Mouse (Mus musculus) hindbrain, embryonic 13.5 days (tissue): ENCODE measurements around the gene Gm20388. TPM values are rescaled to one million over a fixed set of nuclear protein-coding genes. Genes with fewer than 3 reads are reported as not detected.

Experiments
- ATAC-seq: fragments of 200-750 bp; cut with Nextera tagmentation; 2 replicates; pipeline ENCODE4 v1.8.0; 2017; ENCODE audit warnings: moderate TSS enrichment; ENCODE audit not compliant: low FRiP score
- H3K27ac ChIP-seq: fragments of 300-500 bp; sonication (generic); 2 replicates; pipeline ENCODE4 v1.5.1; 2015; ENCODE audit warnings: inconsistent platforms, mild to moderate bottlenecking, moderate library complexity
- H3K27me3 ChIP-seq: fragments of 300-500 bp; sonication (generic); 2 replicates; pipeline ENCODE4 v1.6.1; 2015; ENCODE audit warnings: mild to moderate bottlenecking, inconsistent platforms
- H3K36me3 ChIP-seq: fragments of 300-500 bp; sonication (generic); 2 replicates; pipeline ENCODE4 v1.6.1; 2015; ENCODE audit warnings: mild to moderate bottlenecking, inconsistent platforms
- H3K4me1 ChIP-seq: fragments of 300-500 bp; sonication (generic); replicated peaks from 2 replicates; pipeline ENCODE4 v1.6.1; 2015; ENCODE audit warnings: inconsistent platforms
- H3K4me2 ChIP-seq: fragments of 300-500 bp; sonication (generic); 2 replicates; pipeline ENCODE4 v1.6.1; 2015; ENCODE audit warnings: inconsistent platforms, mild to moderate bottlenecking, moderate library complexity
- H3K4me3 ChIP-seq: fragments of 300-500 bp; sonication (generic); 2 replicates; pipeline ENCODE4 v1.5.1; 2015; ENCODE audit warnings: mild to moderate bottlenecking, inconsistent platforms
- H3K9ac ChIP-seq: fragments of 300-500 bp; sonication (generic); 2 replicates; pipeline ENCODE4 v1.6.1; 2015; ENCODE audit warnings: mild to moderate bottlenecking, inconsistent platforms
- H3K9me3 ChIP-seq: fragments of 300-500 bp; sonication (generic); 2 replicates; pipeline ENCODE4 v1.6.1; 2016; ENCODE audit warnings: inconsistent platforms
- WGBS: fragments of 180-500 bp; shearing (Covaris S2); methylation state at CpG from one replicate; pipeline ENCODE4 v1.1.7; 2015; 5-methylcytosine and 5-hydroxymethylcytosine counted together
- polyA plus RNA-seq: library from polyadenylated mRNA; unstranded; fragments of >200 nt; fragmentation: Nextera tagmentation; extraction: Ambion mirVana; gene quantifications from 2 replicates; pipeline ENCODE4 v1.2.1, GENCODE M21; 2015

Gene Gm20388
- polyA plus RNA-seq, 1 experiment from 2014 or later = 1.9 TPM

DNA sequence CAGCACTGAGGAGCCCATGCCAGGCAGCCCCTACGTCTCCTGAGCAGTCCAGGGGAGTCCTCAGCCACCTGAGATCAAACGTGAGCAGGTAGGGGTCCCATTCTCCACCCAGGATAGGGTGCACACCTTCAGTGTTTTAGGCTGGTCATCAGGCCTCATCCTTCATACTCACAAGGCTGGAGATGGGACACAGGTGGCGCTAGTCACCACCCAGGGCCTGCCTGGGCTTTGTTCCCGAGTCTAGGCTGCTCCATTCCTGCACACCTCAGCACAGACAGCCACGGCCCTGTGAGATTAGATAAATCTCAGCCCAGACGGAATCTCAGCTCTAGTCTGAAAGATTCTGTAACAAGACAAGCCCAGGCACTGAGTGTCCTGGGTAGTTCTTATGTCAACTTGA, 1993.3 kb downstream of the Gm20388 start:
- WGBS = 68% methylated on average over 6 of the region's 6 CpGs
- peak overlapping the region; percentile 14; the same call in 1 of the 2 replicates for H3K9ac ChIP-seq
- H3K4me1 ChIP-seq = peaks cover 53% of the 10 kb centered on the region

DNA sequence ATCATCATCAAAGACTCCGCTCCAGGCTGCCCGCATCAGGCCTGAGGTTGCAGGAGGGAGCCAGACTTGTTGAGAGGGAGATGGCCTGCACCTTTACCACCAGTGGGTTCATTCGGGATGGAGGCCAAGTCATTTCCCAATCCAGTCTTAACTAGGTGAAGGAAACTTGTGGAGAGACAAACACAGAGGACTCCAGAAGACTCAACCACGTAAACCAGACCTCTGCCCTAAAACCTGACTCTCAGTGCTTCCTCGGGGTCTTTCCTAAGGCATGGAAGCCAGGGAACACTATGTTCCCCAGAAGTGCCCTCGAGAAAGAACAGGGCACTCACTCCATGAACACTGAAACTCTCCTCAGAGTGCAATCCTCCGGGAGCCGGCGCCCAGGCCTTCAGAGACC, 1994.4 kb downstream of the Gm20388 start:
- Histone ChIP-seq H3K4me3 (peak overlapping the region; percentile 76), H3K36me3 (no peaks in the 10 kb centered on the region), H3K4me2 (peak overlapping the region; percentile 98), H3K27ac (no peak overlapping the region), H3K9me3 (no peaks in the 10 kb centered on the region), H3K9ac (peak overlapping the region; percentile 82), H3K4me1 (peaks cover 46% of the 10 kb centered on the region), H3K27me3 (peaks cover 15% of the 10 kb centered on the region)
- no peak for ATAC-seq
- WGBS = 88% methylated on average over 9 of the region's 9 CpGs

More for the DNA sequence above, 1993.3 kb downstream of the Gm20388 start:
- no peak for ATAC-seq
- Histone ChIP-seq H3K27me3 (peaks cover 11% of the 10 kb centered on the region), H3K36me3 (no peaks in the 10 kb centered on the region), H3K4me3 (peak overlapping the region; percentile 76), H3K4me2 (peak overlapping the region; percentile 98), H3K9me3 (no peaks in the 10 kb centered on the region), H3K27ac (no peak overlapping the region)

- Histone ChIP-seq H3K27ac (no peak overlapping the region), H3K9ac (peak overlapping the region; percentile 82)
- ATAC-seq = no peak
Measured at GRCm38 (mm10) chr8:121905420-121905819, 1994.8 kb downstream of the Gm20388 start.

DNA sequence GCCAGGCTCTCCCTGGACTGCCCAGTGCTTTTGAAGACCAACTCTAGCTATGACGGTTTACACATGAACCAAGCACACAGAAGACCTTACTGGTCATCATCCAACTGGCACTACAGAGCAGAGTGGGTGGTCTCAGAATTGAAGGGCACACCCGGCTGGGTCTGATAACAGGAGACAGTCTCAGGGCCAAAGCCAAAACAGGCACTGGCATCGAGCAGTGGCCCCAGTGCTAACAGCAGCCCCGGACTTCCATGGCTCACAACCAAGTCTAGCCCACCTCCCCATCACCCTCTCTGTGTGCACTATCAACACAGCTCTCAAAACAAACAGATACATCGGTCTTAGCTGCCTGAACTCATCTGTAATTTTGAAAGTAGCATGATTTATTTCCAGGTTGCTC, 1995.2 kb downstream of the Gm20388 start:
- Histone ChIP-seq H3K4me2 (peak overlapping the region; percentile 98), H3K27me3 (peaks cover 15% of the 10 kb centered on the region), H3K27ac (no peak overlapping the region; the same call in 1 of the 2 replicates), H3K4me3 (peak overlapping the region; percentile 76), H3K9me3 (no peaks in the 10 kb centered on the region), H3K4me1 (peaks cover 46% of the 10 kb centered on the region), H3K9ac (peak overlapping the region; percentile 82), H3K36me3 (no peaks in the 10 kb centered on the region)
- ATAC-seq = no peak
- 44% methylated on average over 5 of the region's 5 CpGs for WGBS

More at GRCm38 (mm10) chr8:121905420-121905819, 1994.8 kb downstream of the Gm20388 start:
- peaks cover 46% of the 10 kb centered on the region for H3K4me1 ChIP-seq
- WGBS = 83% methylated on average over 1 of the region's 1 CpGs
- peak overlapping the region; percentile 76 for H3K4me3 ChIP-seq
- no peaks in the 10 kb centered on the region for H3K9me3 ChIP-seq
- peak overlapping the region; percentile 98 for H3K4me2 ChIP-seq
- H3K27me3 ChIP-seq = peaks cover 15% of the 10 kb centered on the region
- no peaks in the 10 kb centered on the region for H3K36me3 ChIP-seq

DNA sequence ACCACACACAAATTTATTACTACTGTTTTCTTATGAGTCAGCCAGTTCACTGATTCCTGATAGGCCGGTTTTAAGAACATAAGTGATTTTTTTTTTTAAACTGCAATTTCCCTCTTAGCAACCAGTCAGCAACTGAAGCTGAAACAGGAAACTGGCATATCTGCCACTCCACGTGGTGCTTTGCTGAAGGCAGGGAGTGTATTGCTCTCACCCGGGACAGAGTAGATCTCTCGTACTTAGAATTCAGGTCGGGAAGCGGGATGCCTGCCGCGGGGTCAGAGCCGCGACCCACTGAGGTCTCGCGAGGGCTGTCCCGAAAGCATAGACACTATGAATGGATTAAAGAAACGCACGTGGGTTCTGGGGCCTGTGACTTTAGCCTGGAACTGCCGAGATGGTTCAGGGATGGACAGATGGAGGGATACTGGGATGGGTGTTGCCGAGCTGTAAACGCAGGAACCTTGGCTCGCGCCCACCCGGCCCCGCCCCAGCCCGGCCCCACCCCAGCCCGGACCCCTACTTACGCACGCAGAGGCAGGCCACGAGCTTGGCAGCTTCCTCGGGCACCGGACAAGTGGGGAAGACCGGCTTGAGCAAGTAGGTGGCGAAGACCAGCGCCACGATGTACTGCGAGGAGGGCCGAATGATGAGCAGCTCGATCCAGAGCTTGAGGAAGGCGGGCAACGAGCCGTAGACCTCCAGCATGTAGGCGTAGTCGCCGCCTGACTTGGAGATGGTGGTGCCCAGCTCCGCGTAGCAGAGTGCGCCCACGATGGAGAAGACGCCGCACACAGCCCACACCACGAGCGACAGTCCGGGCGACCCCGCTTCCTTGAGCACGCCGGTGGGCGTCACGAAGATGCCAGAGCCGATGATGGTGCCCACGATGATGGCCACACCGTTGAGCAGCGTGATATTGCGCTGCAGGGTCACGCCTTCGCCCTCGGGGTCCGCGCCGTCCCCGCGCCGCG, 1996.2 kb downstream of the Gm20388 start:
- Histone ChIP-seq H3K4me3 (peak overlapping the region; percentile 76), H3K27ac (peak overlapping the region; percentile 73), H3K4me1 (peaks cover 41% of the 10 kb centered on the region), H3K27me3 (peaks cover 15% of the 10 kb centered on the region), H3K9me3 (no peaks in the 10 kb centered on the region), H3K4me2 (peak overlapping the region; percentile 98), H3K36me3 (no peaks in the 10 kb centered on the region), H3K9ac (peak overlapping the region; percentile 82)
- ATAC-seq = peak; percentile 70
- WGBS = under 1% methylated on average over 72 of the region's 72 CpGs

DNA sequence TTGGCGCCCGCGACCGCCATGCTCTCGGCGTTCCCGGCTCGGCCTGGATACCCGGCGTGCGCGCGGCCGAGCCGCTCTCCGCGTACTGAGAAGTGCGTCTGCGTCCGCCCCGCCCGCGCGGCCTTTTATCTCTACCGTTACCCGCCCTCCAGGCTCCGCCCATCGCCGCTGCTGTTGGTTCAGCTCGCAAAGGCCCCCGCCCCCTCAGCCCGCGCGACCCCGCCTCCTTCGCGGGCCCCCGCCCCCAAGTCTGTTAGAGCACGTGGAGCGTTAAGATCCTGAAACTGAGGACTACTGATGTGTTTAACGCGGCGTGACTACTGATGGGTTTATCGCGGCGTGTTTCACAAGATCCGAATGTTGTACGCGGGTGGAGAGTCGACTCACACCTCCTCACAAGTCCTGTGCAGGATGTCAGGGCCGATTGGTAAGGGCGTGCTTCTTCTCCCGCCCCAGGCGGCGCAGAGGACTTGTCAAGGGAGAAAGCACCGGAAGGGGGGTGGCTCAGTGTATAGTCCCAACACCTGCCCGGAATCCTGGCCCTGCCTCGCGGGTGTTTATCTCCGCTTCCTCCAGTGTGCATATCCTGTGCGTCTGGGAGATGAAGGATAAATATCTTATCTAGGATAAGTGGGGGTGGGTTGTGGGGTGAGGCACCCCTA, 1997.1 kb downstream of the Gm20388 start, which contains the start of gene Slc7a5:
Gene Slc7a5 (minus strand): TSS at position 108 of the 662 bp plus-strand sequence.
- WGBS = under 1% methylated on average over 57 of the region's 61 CpGs
- peaks cover 15% of the 10 kb centered on the region for H3K27me3 ChIP-seq
- H3K4me2 ChIP-seq = peak within 1 kb of the TSS; percentile 98
- no peaks in the 10 kb centered on the region for H3K36me3 ChIP-seq
- H3K9me3 ChIP-seq = no peaks in the 10 kb centered on the region
- H3K4me3 ChIP-seq = peak within 1 kb of the TSS; percentile 76
- peak within 1 kb of the TSS; percentile 82 for H3K9ac ChIP-seq
- peak; percentile 89 for ATAC-seq
- H3K27ac ChIP-seq = peak within 1 kb of the TSS; percentile 73
- peaks cover 36% of the 10 kb centered on the region for H3K4me1 ChIP-seq

- Histone ChIP-seq H3K9me3 (no peaks in the 10 kb centered on the region), H3K4me2 (peak overlapping the region; percentile 98; the same call in 1 of the 2 replicates), H3K27me3 (peaks cover 15% of the 10 kb centered on the region), H3K4me1 (peaks cover 36% of the 10 kb centered on the region), H3K27ac (no peak overlapping the region; the same call in 1 of the 2 replicates), H3K4me3 (peak overlapping the region; percentile 76; the same call in 1 of the 2 replicates), H3K36me3 (no peaks in the 10 kb centered on the region), H3K9ac (peak overlapping the region; percentile 82; the same call in 1 of the 2 replicates)
- WGBS = 63% methylated on average over 8 of the region's 8 CpGs
- no peak for ATAC-seq
Measured at GRCm38 (mm10) chr8:121908378-121909147, 1997.9 kb downstream of the Gm20388 start.

DNA sequence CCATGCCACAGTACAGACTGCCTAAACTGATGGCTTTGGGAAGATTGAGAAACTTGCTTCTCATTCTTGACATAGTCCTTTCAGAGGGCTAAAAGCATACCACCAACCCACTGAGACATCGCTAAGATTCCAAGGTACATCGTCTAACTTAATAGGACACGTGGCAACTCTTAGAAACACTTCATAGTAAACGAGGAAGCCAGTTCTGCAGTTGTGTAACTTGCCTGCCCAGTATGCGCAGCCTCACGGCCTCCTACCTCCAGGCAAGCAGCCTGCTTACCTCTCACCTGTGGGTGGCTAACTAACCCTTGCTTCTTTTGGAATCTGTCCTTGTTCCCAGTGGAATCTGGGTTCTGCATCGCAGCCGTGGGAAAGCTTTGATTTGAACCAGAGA, 1998.5 kb downstream of the Gm20388 start:
- Histone ChIP-seq H3K9ac (no peak overlapping the region), H3K27ac (no peak overlapping the region), H3K4me2 (no peak overlapping the region), H3K4me3 (no peak overlapping the region), H3K9me3 (no peaks in the 10 kb centered on the region), H3K36me3 (no peaks in the 10 kb centered on the region), H3K4me1 (peaks cover 32% of the 10 kb centered on the region), H3K27me3 (peaks cover 15% of the 10 kb centered on the region)
- 73% methylated on average over 8 of the region's 8 CpGs for WGBS
- no peak for ATAC-seq

DNA sequence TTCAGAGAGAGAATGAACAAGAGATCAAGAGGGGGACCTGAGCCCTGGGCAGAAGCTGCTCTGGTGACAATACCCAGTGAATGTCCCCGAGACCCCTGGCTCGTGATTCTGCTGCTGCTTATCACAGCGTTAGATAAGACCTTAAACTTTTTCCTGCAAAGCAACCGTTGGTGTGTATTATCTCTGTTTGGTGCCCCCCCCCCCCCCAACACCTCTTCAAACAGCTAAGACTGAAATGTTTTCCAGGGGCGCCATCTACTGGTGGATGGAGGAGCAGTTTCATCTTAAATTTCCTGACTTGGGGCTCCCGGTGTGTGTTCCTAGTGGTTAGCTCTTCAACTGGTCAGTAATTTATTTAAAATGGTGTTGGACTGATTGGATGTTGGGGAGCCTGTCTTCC, 1999.0 kb downstream of the Gm20388 start:
- 8% methylated on average over 6 of the region's 6 CpGs for WGBS
- Histone ChIP-seq H3K9ac (no peak overlapping the region), H3K4me1 (peaks cover 26% of the 10 kb centered on the region), H3K36me3 (no peaks in the 10 kb centered on the region), H3K4me3 (no peak overlapping the region), H3K27ac (no peak overlapping the region), H3K9me3 (no peaks in the 10 kb centered on the region), H3K4me2 (no peak overlapping the region), H3K27me3 (peaks cover 15% of the 10 kb centered on the region)
- no peak for ATAC-seq

DNA sequence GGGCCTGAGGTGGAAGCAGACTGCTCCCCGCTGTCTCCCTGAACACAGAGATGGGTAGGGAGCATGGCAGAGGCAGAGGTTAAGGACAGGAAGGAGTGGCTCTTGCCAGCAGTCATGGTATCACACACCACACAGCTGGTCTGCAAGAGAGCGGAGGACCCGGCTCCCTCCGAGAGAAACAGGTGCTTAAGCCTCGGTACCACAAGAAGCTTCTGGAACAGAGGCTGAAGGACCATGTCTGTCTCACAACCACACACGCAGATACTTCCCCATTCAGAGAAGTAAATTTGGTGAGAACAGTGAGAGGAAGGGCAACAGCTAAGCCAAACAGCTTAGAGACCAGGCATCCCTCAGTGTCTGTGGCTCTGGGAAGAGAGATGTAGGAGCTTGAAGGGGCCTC, 2000.8 kb downstream of the Gm20388 start:
- 92% methylated on average over 6 of the region's 6 CpGs for WGBS
- Histone ChIP-seq H3K27me3 (peaks cover 13% of the 10 kb centered on the region), H3K9ac (peak overlapping the region; percentile 14; the same call in 1 of the 2 replicates), H3K4me2 (no peak overlapping the region), H3K36me3 (no peaks in the 10 kb centered on the region), H3K27ac (peak overlapping the region; percentile 35), H3K4me1 (peaks cover 9% of the 10 kb centered on the region), H3K9me3 (no peaks in the 10 kb centered on the region), H3K4me3 (no peak overlapping the region)
- ATAC-seq = no peak

DNA sequence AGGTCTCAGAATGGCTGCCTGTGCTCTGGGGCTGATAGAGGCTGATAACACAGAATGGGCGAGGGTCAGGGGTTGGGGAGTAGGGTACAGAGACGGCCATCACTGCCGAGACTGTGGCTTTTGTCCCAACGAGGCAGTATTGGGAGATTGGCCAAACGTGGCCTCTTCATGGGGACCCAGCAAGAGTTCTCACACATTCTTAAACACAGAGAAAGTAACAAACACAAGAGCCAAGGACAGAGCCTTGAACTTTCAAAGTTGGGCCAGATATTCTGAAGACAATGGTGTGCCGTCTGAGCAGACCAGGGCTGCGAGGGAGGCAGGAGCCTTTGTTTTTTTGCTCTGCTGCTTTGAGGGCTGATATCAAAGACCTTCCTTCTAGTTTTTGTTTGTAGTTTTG, 2001.3 kb downstream of the Gm20388 start:
- Histone ChIP-seq H3K9me3 (no peaks in the 10 kb centered on the region), H3K36me3 (no peaks in the 10 kb centered on the region), H3K27ac (peak overlapping the region; percentile 35; the same call in 1 of the 2 replicates), H3K4me3 (no peak overlapping the region), H3K9ac (peak overlapping the region; percentile 14; the same call in 1 of the 2 replicates), H3K27me3 (peaks cover 13% of the 10 kb centered on the region), H3K4me1 (peaks cover 5% of the 10 kb centered on the region), H3K4me2 (no peak overlapping the region)
- no peak for ATAC-seq
- 69% methylated on average over 7 of the region's 7 CpGs for WGBS
